Mouse (Mus musculus): Measurements from ENCODE around the gene Hadh.

- TF ChIP-seq POLR2A (IDR thresholded peaks at IDR 0.05; ENCODE audit: insufficient read depth, low read length): no peak
- TF ChIP-seq CTCF (IDR thresholded peaks at IDR 0.05; ENCODE audit: low read depth, low read length): no peak
These were observed 38.7 kb upstream of the Hadh start for GRCm38 (mm10) chr3:131310572-131310971.
